Mouse (Mus musculus) kidney, embryonic 14.5 days (tissue): ENCODE measurements at regions not wholly inside any gene's neighbourhood (a gene's known extent, or its start where the extent isn't known, plus 50 kb on each side); places are given as distances from the start of the nearest gene placed in this dataset.

ENCODE experiments used
- ATAC-seq: fragments of 200-750 bp; cut with Nextera tagmentation; 2 replicates; pipeline ENCODE4 v1.8.0; 2017; ENCODE audit warnings: moderate number of reproducible peaks, mild to moderate bottlenecking, moderate TSS enrichment, moderate library complexity; ENCODE audit not compliant: low FRiP score, low TSS enrichment
- H3K27ac ChIP-seq: fragments of 300-500 bp; sonication (generic); 2 replicates; pipeline ENCODE4 v1.5.1; 2014; ENCODE audit warnings: low read depth, mild to moderate bottlenecking, low read length, moderate library complexity, mixed read lengths
- H3K27me3 ChIP-seq: fragments of 300-500 bp; sonication (generic); 2 replicates; pipeline ENCODE4 v1.6.1; 2014; ENCODE audit warnings: mild to moderate bottlenecking, low read length; ENCODE audit not compliant: control insufficient read depth, insufficient read depth
- H3K36me3 ChIP-seq: fragments of 300-500 bp; sonication (generic); 2 replicates; pipeline ENCODE4 v1.6.1; 2014; ENCODE audit warnings: low read length, mixed read lengths; ENCODE audit not compliant: control insufficient read depth, insufficient read depth
- H3K4me1 ChIP-seq: fragments of 300-500 bp; sonication (generic); 2 replicates; pipeline ENCODE4 v1.6.1; 2014; ENCODE audit warnings: low read length, mixed read lengths; ENCODE audit not compliant: control insufficient read depth, insufficient read depth
- H3K4me2 ChIP-seq: fragments of 300-500 bp; sonication (generic); replicated peaks from 2 replicates; pipeline ENCODE4 v1.6.1; 2014; ENCODE audit warnings: low read depth, mild to moderate bottlenecking, low read length
- H3K4me3 ChIP-seq: fragments of 300-500 bp; sonication (generic); 2 replicates; pipeline ENCODE4 v1.5.1; 2014; ENCODE audit warnings: mild to moderate bottlenecking, low read length
- H3K9ac ChIP-seq: fragments of 300-500 bp; sonication (generic); 2 replicates; pipeline ENCODE4 v1.6.1; 2014; ENCODE audit warnings: low read depth, mild to moderate bottlenecking, low read length, moderate library complexity
- H3K9me3 ChIP-seq: fragments of 300-500 bp; sonication (generic); 2 replicates; pipeline ENCODE4 v1.6.1; 2016; ENCODE audit warnings: low read length; ENCODE audit not compliant: control insufficient read depth
- WGBS: fragments of 180-500 bp; shearing (Covaris S2); extraction: QIAGEN DNeasy Blood & Tissue Kit; methylation state at CpG from one replicate; pipeline ENCODE4 v1.1.7; 2014; 5-methylcytosine and 5-hydroxymethylcytosine counted together

- WGBS = 50% methylated on average over 3 of the region's 3 CpGs
- H3K9ac ChIP-seq = no peak overlapping the region
- H3K36me3 ChIP-seq = no peaks in the 10 kb centered on the region
- ATAC-seq = no peak
- H3K4me1 ChIP-seq = no peaks in the 10 kb centered on the region
- no peak overlapping the region for H3K27ac ChIP-seq
- no peak overlapping the region for H3K4me3 ChIP-seq
- H3K27me3 ChIP-seq = no peaks in the 10 kb centered on the region
- no peak overlapping the region for H3K4me2 ChIP-seq
- H3K9me3 ChIP-seq = no peaks in the 10 kb centered on the region
Observed at GRCm38 (mm10) chr3:147153456-147153855, 301.3 kb downstream of the Ttll7 start.

GRCm38 (mm10) chr3:147153998-147154397 lies 301.8 kb downstream of the Ttll7 start:
- H3K4me1 ChIP-seq = no peaks in the 10 kb centered on the region
- no peaks in the 10 kb centered on the region for H3K9me3 ChIP-seq
- ATAC-seq = no peak
- H3K27ac ChIP-seq = no peak overlapping the region
- no peak overlapping the region for H3K4me3 ChIP-seq
- H3K27me3 ChIP-seq = no peaks in the 10 kb centered on the region
- H3K36me3 ChIP-seq = no peaks in the 10 kb centered on the region
- no peak overlapping the region for H3K9ac ChIP-seq
- 67% methylated on average over 2 of the region's 2 CpGs for WGBS
- H3K4me2 ChIP-seq = no peak overlapping the region

DNA sequence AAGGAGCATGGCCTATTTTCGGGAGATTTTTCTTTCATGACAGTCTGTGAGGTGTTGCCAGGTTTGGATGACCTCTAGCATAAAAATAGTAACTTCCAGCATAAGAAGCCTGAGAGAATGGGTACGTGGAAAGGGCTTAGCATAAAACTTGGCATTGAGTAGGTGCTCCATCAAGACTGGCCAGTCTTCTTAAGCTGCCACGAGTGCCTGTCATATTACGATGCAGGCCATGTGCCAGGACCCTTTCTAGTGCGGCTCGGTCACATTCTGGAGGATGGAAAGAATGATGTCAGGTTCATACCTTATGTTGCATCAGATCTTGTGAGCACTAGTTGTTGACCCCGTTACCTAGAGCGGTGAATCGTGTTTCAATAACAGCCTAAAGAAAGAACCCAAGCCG lies 311.0 kb downstream of the Ttll7 start:
- Histone ChIP-seq H3K9ac (no peak overlapping the region), H3K9me3 (no peaks in the 10 kb centered on the region), H3K27me3 (no peaks in the 10 kb centered on the region), H3K36me3 (no peaks in the 10 kb centered on the region), H3K27ac (no peak overlapping the region), H3K4me2 (no peak overlapping the region), H3K4me1 (no peaks in the 10 kb centered on the region), H3K4me3 (no peak overlapping the region)
- WGBS = 83% methylated on average over 10 of the region's 10 CpGs
- no peak for ATAC-seq

- Histone ChIP-seq H3K27me3 (no peaks in the 10 kb centered on the region), H3K36me3 (no peaks in the 10 kb centered on the region), H3K4me2 (no peak overlapping the region), H3K4me3 (no peak overlapping the region), H3K4me1 (no peaks in the 10 kb centered on the region), H3K9me3 (no peaks in the 10 kb centered on the region), H3K9ac (no peak overlapping the region), H3K27ac (no peak overlapping the region)
- 75% methylated on average over 5 of the region's 5 CpGs for WGBS
- no peak for ATAC-seq
Observed at GRCm38 (mm10) chr3:147163540-147163939, 311.4 kb downstream of the Ttll7 start.

GRCm38 (mm10) chr3:147164931-147165330 lies 312.8 kb downstream of the Ttll7 start:
- WGBS = 79% methylated on average over 6 of the region's 6 CpGs
- Histone ChIP-seq H3K36me3 (no peaks in the 10 kb centered on the region), H3K9ac (no peak overlapping the region), H3K27me3 (no peaks in the 10 kb centered on the region), H3K4me2 (no peak overlapping the region), H3K9me3 (no peaks in the 10 kb centered on the region), H3K4me3 (no peak overlapping the region), H3K4me1 (no peaks in the 10 kb centered on the region), H3K27ac (no peak overlapping the region)
- ATAC-seq = no peak

- no peak for ATAC-seq
- H3K27me3 ChIP-seq = no peaks in the 10 kb centered on the region
- no peaks in the 10 kb centered on the region for H3K9me3 ChIP-seq
- WGBS = 78% methylated on average over 5 of the region's 5 CpGs
- no peak overlapping the region for H3K9ac ChIP-seq
- no peak overlapping the region for H3K27ac ChIP-seq
- no peak overlapping the region for H3K4me2 ChIP-seq
- H3K4me1 ChIP-seq = no peaks in the 10 kb centered on the region
- no peaks in the 10 kb centered on the region for H3K36me3 ChIP-seq
- H3K4me3 ChIP-seq = no peak overlapping the region
Observed at GRCm38 (mm10) chr3:147166555-147166954, 314.4 kb downstream of the Ttll7 start.

- ATAC-seq = no peak
- Histone ChIP-seq H3K9ac (no peak overlapping the region), H3K27ac (no peak overlapping the region), H3K4me3 (no peak overlapping the region), H3K27me3 (no peaks in the 10 kb centered on the region), H3K36me3 (no peaks in the 10 kb centered on the region), H3K9me3 (no peaks in the 10 kb centered on the region), H3K4me1 (no peaks in the 10 kb centered on the region), H3K4me2 (no peak overlapping the region)
- WGBS = 79% methylated on average over 2 of the region's 2 CpGs
Observed at GRCm38 (mm10) chr3:147169215-147169614, 317.0 kb downstream of the Ttll7 start.

GRCm38 (mm10) chr3:147170106-147170505 lies 317.9 kb downstream of the Ttll7 start:
- ATAC-seq = no peak
- Histone ChIP-seq H3K27me3 (no peaks in the 10 kb centered on the region), H3K36me3 (no peaks in the 10 kb centered on the region), H3K9me3 (no peaks in the 10 kb centered on the region), H3K27ac (no peak overlapping the region), H3K4me3 (no peak overlapping the region), H3K9ac (no peak overlapping the region), H3K4me2 (no peak overlapping the region), H3K4me1 (no peaks in the 10 kb centered on the region)
- WGBS = 63% methylated on average over 2 of the region's 2 CpGs

DNA sequence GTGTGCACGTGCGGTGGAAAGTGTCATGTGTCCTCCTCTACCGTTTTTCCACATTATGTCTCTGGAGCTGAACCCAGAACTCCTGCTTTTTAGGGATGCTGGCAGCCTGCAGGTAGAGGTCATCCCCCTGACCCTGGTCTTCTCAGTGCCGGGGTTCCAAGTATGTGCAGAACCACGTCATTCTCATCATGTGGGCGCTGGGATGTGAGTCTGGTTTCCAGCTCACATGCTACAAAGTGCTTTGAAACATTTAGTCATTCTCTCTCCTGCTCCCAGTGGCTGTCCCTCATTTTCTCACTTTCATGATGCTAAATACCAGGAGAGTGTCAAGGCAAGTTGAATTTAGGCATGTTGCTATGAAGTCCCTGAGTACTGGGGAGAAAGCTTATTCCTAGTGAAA lies 326.6 kb downstream of the Ttll7 start:
- Histone ChIP-seq H3K27me3 (no peaks in the 10 kb centered on the region; the same call in 1 of the 2 replicates), H3K4me1 (peaks cover 14% of the 10 kb centered on the region; the same call in 1 of the 2 replicates), H3K9me3 (no peaks in the 10 kb centered on the region), H3K36me3 (no peaks in the 10 kb centered on the region), H3K4me3 (no peak overlapping the region), H3K4me2 (no peak overlapping the region), H3K27ac (peak overlapping the region; percentile 19; the same call in 1 of the 2 replicates), H3K9ac (no peak overlapping the region)
- 67% methylated on average over 6 of the region's 6 CpGs for WGBS
- no peak for ATAC-seq
